Mouse (Mus musculus) gastrocnemius, postnatal 4 days (tissue): ENCODE results near the gene Efcab7. TPM values are rescaled to one million over a fixed set of nuclear protein-coding genes. Genes with fewer than 3 reads are reported as not detected.

Experiments
- DNase-seq, 2 experiments: peaks; one replicate each; pipeline ENCODE4 v3.0.0; 2021 to 2022; ENCODE audit warnings: low spot score in 2 of 2, mixed read lengths in 2 of 2
- long read RNA-seq, 2 experiments: library from polyadenylated mRNA; stranded (forward); transcript quantifications; one replicate each; pipeline ENCODE4 v2.0.0; 2021
- total RNA-seq, 2 experiments: library from RNA; stranded (reverse); gene quantifications; 2 replicates each; pipeline ENCODE4 v1.2.3; 2021

Gene Efcab7
- 1 to 10 TPM; 4.7 to 6.6 TPM for total RNA-seq
- long read RNA-seq, experiment 1: 0 reads
- long read RNA-seq, experiment 2: 0 reads

- peak; percentile 48 to 84 for DNase-seq
Observed at GRCm38 (mm10) chr4:99829094-99830073, at the start of gene Efcab7. Efcab7 (plus strand) TSS chr4:99829198.

GRCm38 (mm10) chr4:99792365-99792764 lies 36.6 kb upstream of the Efcab7 start:
- DNase-seq: no peak

DNA sequence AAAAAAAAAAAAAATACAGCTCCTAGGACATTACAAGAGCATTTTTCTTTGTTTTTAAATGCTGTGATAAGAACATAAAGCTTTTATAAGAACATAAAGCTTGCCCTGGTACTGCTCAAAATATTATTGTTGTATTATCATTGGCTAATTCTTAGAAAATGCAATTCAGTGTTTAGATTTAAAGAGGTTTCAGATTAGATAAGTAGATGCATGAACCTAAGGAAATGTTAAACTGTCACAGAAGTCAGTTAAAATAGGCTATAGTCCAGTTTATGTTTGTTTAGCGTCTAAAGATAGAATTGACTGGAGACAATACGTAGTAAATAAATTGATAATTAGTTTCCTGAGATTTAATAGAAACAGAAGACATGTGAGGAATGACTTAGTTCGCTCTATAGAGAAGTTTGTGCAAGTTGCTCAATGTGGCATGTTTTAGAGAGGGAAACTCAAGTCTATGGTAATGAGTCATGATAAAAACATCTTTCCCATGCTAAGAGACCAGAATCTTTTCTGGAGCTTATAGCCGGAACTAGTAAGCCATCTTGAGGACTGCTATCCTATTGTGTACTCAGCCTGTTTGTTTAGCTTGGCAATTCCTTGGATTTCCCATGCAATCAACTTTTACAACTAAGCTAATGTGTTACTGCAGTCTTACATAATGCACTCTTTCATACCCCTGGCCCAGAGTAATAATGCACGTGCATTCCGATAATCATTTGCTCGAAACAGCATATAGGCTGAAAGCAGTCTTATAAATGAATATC lies 12.1 kb upstream of the Efcab7 start:
- DNase-seq: no peak

- no peak for DNase-seq
Observed at GRCm38 (mm10) chr4:99828337-99828736, 661 bp upstream of the Efcab7 start.

DNA sequence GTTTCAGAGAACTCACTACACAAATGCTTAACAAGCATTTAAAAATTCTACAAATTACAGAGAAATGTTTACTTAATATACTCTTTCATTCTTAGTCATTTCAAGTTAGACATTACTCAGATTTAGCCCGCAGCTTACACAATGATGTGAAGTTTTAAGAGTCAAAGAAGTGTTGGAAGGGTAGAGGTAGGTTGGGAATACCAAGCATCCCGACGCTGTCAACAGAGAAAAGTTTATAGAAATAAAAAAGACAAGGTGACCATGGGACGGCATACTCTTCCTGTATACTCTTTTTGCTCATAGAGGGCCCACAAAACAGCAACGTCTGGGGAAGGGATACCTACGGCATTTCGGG lies 282 bp upstream of the Efcab7 start:
- no peak for DNase-seq

DNA sequence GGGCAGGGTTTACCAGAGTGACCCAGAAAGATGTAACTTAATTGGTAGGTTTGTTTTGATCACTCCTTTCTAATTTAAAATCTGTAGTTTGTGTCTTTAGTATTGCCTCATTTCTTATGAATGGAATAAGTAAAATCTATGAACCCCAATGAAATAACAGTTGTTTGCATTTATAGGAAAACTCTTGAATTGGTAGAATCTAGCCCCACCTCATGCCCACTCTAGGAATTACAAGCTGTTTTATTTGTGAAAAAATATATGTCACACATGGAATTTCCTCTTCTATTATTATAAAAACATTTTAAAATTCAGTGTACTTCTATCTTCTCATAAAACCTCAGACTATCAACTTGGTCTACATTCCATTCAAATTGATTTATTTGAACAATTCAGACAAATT lies 52.9 kb downstream of the Efcab7 start:
- no peak for DNase-seq

DNA sequence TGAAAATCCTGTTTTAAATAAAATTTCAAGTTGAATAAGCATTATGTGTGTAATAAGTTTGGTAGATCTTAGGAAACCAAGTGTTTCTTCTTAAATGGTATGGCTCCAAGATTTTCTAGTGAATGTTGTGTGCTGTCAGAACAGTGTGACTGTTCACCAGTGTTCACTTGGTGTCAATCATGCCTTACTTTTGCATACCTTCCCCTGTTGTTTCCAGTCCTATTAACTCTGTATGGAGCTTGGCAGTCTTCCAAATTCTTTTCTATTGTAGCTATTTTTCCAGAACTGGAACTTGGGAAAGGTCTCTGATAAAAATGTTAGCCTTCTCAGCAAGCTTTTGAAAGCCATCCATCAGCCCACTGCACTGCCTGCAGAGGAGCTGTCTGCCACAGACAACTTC lies 53.4 kb downstream of the Efcab7 start:
- DNase-seq: no peak

GRCm38 (mm10) chr4:99913894-99914451 lies 85.0 kb downstream of the Efcab7 start:
- no peak for DNase-seq

DNA sequence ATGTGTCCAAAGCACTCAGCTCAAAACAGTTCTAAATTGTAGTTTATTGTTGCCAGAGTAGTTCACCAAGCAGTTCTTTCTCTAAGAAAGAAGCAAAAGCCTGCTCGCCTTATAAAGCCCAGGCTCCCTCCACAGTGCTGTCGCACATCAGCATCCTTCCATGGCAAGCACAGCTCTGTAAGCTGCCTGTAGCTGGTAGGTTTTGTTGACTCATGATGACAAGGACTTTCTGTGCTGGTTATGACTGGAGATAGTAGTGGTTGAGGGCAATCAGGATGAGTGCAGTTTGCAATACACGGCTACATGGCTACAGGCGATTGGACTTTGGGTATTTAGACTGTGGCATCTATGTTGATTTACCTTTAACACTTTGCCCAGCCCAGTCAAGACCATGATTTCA lies 97.4 kb downstream of the Efcab7 start:
- no peak for DNase-seq

DNA sequence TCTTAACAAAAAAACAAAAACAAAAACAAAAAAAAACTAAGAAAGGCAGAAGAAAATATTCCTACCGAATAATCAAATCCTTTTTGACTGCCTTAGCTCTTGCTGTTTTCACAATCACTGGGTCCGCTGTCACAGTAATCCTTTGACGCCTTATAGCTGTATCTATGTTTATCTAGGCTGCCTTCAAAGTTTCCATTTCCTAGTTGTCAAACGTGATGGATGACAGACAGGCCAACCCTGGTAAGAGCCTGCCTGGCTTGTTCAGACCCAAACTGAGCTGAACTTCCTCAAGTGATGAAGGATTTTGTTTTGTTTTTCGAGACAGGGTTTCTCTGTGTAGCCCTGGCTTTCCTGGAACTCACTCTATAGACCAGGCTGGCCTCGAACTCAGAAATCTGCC lies 99.5 kb downstream of the Efcab7 start:
- no peak for DNase-seq

- DNase-seq: peak; percentile 69 to 82
Observed at GRCm38 (mm10) chr4:99929149-99929612, 100.2 kb downstream of the Efcab7 start, which contains the start of gene Pgm1. Pgm1 (plus strand) TSS chr4:99929414.

- peak; percentile 63 to 78 for DNase-seq
Observed at GRCm38 (mm10) chr4:99929613-99930517, 100.9 kb downstream of the Efcab7 start, which contains the start of gene Itgb3bp. Itgb3bp (minus strand) TSS chr4:99929813.

DNA sequence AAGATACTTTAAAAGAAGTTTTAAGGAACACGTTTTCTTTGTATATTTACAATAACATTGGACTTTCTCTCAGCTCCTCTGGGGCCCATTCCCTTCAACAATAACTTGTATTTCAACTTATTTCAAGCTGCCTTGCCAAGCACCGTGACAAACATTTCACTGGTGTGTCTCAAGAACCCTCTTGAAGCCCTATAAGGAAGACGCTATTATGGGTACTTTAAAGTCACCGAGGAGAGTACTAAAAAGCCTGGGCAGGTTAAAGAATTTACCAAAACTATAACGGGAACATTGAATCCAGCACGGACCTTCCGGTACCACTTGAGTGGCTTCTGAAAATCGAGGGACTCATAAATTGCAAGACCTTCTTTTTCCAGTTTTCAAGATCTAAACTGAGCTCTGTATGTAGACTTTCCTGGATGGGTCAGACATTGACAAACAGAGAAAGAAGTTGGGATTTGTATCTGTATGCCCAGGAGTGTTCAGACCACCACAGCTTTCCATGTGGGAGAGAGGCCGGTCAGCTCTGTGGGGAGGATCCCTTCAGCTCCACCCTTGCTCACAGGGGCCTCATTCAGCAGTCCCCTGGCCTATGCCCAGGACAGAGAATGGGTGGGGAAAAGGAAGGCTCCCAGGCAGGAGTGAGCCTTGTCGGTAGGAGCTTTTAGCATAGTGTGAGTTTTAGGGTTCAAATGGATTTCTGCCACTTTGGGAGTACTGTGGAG lies 101.7 kb downstream of the Efcab7 start:
- no peak for DNase-seq

- no peak for DNase-seq
Observed at GRCm38 (mm10) chr4:99931240-99931580, 102.2 kb downstream of the Efcab7 start.

DNA sequence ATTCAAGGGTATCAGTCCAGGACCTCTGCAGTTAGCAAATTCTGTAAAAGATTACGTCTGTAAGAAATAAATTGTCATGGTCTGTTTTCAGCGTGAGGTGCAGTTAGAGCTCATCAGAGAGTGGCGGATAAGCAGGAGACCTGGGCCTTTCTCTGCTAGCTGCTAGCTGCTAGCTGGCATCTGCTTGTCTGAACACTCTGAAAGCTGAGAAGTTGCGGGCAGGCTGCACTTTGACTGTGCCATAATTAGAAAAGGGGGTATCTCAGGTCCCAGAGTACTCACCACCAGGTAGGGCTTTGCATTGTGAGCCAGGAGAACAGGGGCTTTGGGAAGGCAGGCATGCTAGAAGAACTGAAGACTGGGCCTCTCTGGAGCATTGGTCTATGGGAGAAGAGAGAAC lies 102.8 kb downstream of the Efcab7 start:
- no peak for DNase-seq

- DNase-seq: no peak
Observed at GRCm38 (mm10) chr4:99934859-99935258, 105.9 kb downstream of the Efcab7 start.

- no peak for DNase-seq
Observed at GRCm38 (mm10) chr4:99936278-99936677, 107.3 kb downstream of the Efcab7 start.

- no peak for DNase-seq
Observed at GRCm38 (mm10) chr4:99939711-99940505, 110.9 kb downstream of the Efcab7 start.
